Mouse (Mus musculus) hindbrain, embryonic 13.5 days (tissue): ENCODE results near the gene Pyroxd1. TPM values are rescaled to one million over a fixed set of nuclear protein-coding genes. Genes with fewer than 3 reads are reported as not detected.

Experiments used
- polyA plus RNA-seq: library from polyadenylated mRNA; unstranded; fragments of >200 nt; fragmentation: Nextera tagmentation; extraction: Ambion mirVana; gene quantifications from 2 replicates; pipeline ENCODE4 v1.2.1, GENCODE M21; 2015

The Pyroxd1 gene
- polyA plus RNA-seq, 1 experiment from 2014 or later, result 23.9 TPM

Other genes with a start within 250 kb of the Pyroxd1 start
- 0.45 and 0.64 TPM in 2 replicates for gene Slco1a6, start 137.1 kb upstream of the Pyroxd1 start, polyA plus RNA-seq
- 0.48 and 0.81 TPM in 2 replicates for gene Iapp, start 47.2 kb upstream of the Pyroxd1 start, polyA plus RNA-seq
- gene Slco1a5, start 22.7 kb upstream of the Pyroxd1 start, polyA plus RNA-seq, result 0.34 and 0.36 TPM in 2 replicates
- gene Recql, start 41.4 kb downstream of the Pyroxd1 start, polyA plus RNA-seq, result 28.1 and 29.3 TPM in 2 replicates
- 83.2 and 88.5 TPM in 2 replicates for gene Golt1b, start 41.6 kb downstream of the Pyroxd1 start, polyA plus RNA-seq
- gene Spx, start 67.8 kb downstream of the Pyroxd1 start, polyA plus RNA-seq, result 3.6 and 9.5 TPM in 2 replicates
- 0.08 and 0.09 TPM in 2 replicates for gene Gys2, start 127.5 kb downstream of the Pyroxd1 start, polyA plus RNA-seq
- 510 and 517 TPM in 2 replicates for gene Ldhb, start 162.3 kb downstream of the Pyroxd1 start, polyA plus RNA-seq
- gene Kcnj8, start 226.0 kb downstream of the Pyroxd1 start, polyA plus RNA-seq, result 10.9 and 12.1 TPM in 2 replicates